Mouse (Mus musculus) embryonic fibroblast, embryonic 13.5 days (primary cell): Measurements from ENCODE around the gene Prdx6. TPM values are rescaled to one million over a fixed set of nuclear protein-coding genes. Genes with fewer than 3 reads are reported as not detected.
A peak's percentile ranks its signal among the peaks of the same experiment; 100 is the strongest.

Experiments used
- H3K27ac ChIP-seq: 2 replicates; pipeline ENCODE4 v1.5.1; 2012; ENCODE audit warnings: low read length, control low read depth, inconsistent platforms; ENCODE audit not compliant: insufficient read depth
- H3K4me1 ChIP-seq: 2 replicates; pipeline ENCODE4 v1.6.1; 2011; ENCODE audit warnings: low read length; ENCODE audit not compliant: control insufficient read depth, insufficient read depth
- H3K4me3 ChIP-seq: 2 replicates; pipeline ENCODE4 v1.5.1; 2011; ENCODE audit warnings: mild to moderate bottlenecking, control low read depth, low read length; ENCODE audit not compliant: insufficient read depth
- CTCF ChIP-seq: IDR thresholded peaks from 2 replicates; pipeline ENCODE4 v1.5.1; 2011; ENCODE audit warnings: mild to moderate bottlenecking, control low read depth, low read length, moderate library complexity, borderline replicate concordance; ENCODE audit not compliant: insufficient read depth
- POLR2A ChIP-seq: IDR thresholded peaks from 2 replicates; pipeline ENCODE4 v1.6.1; 2011; ENCODE audit warnings: low read depth, mild to moderate bottlenecking, control low read depth, low read length, moderate library complexity
- polyA plus RNA-seq: library from polyadenylated mRNA; stranded (reverse); fragments of >200 nt; gene quantifications from 2 replicates; pipeline ENCODE4 v1.2.4, GENCODE M21; 2011; ENCODE audit warnings: low read depth; ENCODE audit not compliant: missing spikeins, insufficient read length

Prdx6 gene
- polyA plus RNA-seq, 1 experiment: 160 TPM

DNA sequence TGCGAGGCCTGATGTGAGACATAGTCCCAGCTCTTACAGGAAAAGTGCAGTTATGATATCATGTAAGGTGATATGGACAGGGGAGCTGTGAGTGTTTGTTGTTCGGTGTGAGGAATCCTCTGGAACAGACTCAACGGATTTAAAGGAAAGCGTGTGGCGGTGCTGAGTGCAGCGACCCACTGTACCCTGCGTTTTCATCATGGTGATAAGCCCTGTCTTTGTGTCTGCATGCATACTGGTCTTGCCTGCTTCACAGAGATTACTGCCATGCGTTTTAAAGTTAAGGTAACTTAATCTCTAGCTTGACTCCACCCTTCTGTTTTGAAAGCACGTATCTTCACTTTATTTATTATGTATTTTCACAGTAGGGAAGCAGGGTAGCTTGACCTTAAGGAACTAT lies 1.3 kb upstream of the Prdx6 start:
- TF ChIP-seq CTCF (no peak), POLR2A (no peak)
- Histone ChIP-seq H3K27ac (no peak overlapping the region), H3K4me1 (peaks cover 6% of the 10 kb centered on the region; the same call in 1 of the 2 replicates), H3K4me3 (no peak overlapping the region)

GRCm38 (mm10) chr1:161251417-161252265 lies 622 bp upstream of the Prdx6 start:
- Histone ChIP-seq H3K27ac (peak overlapping the region; percentile 29; the same call in 1 of the 2 replicates), H3K4me3 (peak overlapping the region; percentile 19; the same call in 1 of the 2 replicates), H3K4me1 (peaks cover 11% of the 10 kb centered on the region)
- TF ChIP-seq POLR2A (no peak), CTCF (no peak)

DNA sequence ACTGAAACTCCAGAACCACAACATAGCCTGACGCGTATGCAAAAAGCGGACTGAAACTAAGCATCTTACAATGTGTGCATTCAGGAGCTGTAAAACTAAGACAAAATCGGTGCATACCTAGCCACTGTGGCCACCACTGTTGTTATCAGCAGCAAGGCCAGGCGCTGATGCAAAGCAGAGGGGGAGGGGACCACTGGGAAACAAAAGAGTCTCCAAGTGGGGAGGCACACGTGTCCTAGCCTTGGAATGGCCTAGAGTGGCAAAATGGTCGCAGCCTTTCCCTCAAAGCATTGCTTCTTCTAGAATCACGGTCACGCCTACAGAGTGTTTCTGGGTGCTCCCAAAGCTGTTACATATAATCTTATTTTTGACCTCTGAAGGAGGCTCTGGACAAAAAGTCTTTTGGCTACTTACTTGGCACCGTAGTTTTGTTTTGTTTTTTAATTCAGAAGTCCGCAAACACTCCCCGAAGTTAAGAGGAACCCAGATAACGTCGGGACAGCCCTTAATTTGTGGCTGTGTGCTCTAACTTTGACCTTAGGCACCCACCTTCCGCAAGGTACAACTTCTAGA lies 902 bp downstream of the Prdx6 start:
- Histone ChIP-seq H3K27ac (peak overlapping the region; percentile 70), H3K4me1 (peaks cover 11% of the 10 kb centered on the region), H3K4me3 (peak overlapping the region; percentile 90)
- peak; percentile 22; the same call in 1 of the 2 replicates for TF ChIP-seq POLR2A
- no peak for TF ChIP-seq CTCF

- TF ChIP-seq POLR2A (no peak), CTCF (no peak)
- H3K27ac ChIP-seq: peak overlapping the region; percentile 70
These were observed 1.6 kb downstream of the Prdx6 start for GRCm38 (mm10) chr1:161249442-161249841.

GRCm38 (mm10) chr1:161248685-161249084 lies 2.3 kb downstream of the Prdx6 start:
- H3K27ac ChIP-seq: peak overlapping the region; percentile 70
- no peak for TF ChIP-seq POLR2A
- no peak for TF ChIP-seq CTCF
- H3K4me1 ChIP-seq: peaks cover 11% of the 10 kb centered on the region
- H3K4me3 ChIP-seq: peak overlapping the region; percentile 90

More at GRCm38 (mm10) chr1:161249442-161249841, 1.6 kb downstream of the Prdx6 start:
- Histone ChIP-seq H3K4me1 (peaks cover 11% of the 10 kb centered on the region), H3K4me3 (peak overlapping the region; percentile 90)

GRCm38 (mm10) chr1:161247643-161248580 lies 3.1 kb downstream of the Prdx6 start:
- peak overlapping the region; percentile 70 for H3K27ac ChIP-seq
- TF ChIP-seq POLR2A: no peak
- no peak for TF ChIP-seq CTCF
- peaks cover 11% of the 10 kb centered on the region for H3K4me1 ChIP-seq
- peak overlapping the region; percentile 90 for H3K4me3 ChIP-seq

DNA sequence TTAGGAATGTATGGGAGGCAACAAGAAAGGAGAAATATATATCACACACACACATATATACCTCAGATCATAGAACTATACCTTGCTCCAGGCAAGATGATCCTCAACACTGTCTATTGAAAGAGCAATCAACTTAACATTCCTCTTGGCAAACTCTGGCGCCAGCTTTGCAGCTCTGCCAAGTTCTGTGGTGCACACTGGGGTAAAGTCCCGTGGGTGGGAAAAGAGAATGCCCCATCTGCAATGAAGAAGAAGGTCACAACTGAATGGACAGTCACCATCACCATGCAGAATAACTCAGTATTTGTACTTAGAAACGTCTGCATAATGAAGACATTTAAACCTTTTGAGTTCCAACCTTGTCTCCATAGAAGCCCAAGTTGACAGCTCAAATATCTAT lies 3.8 kb downstream of the Prdx6 start:
- H3K27ac ChIP-seq: no peak overlapping the region
- TF ChIP-seq CTCF (no peak), POLR2A (no peak)
- peaks cover 11% of the 10 kb centered on the region for H3K4me1 ChIP-seq
- H3K4me3 ChIP-seq: no peak overlapping the region

- Histone ChIP-seq H3K4me3 (no peak overlapping the region), H3K4me1 (no peaks in the 10 kb centered on the region), H3K27ac (no peak overlapping the region)
- no peak for TF ChIP-seq POLR2A
- no peak for TF ChIP-seq CTCF
These were observed 13.3 kb downstream of the Prdx6 start for GRCm38 (mm10) chr1:161237750-161238149.

DNA sequence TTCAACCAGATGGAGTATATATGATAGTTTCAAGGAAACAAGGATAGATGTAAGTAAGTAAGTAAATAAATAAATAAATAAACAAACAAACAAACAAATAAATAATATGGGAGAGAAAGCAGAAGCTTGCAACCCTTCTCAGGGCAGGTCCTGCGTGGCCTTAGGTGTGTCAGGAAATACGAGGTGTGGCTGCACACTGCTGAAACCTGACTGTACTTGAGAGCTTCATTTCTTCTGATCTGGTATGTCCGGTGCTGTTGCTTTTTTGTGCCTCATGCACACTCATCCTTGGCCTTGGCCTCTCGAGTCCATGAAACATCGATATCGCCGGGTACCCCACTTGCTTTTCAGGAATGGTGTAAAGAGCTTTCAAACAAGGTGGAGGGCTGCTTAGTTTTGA lies 13.7 kb downstream of the Prdx6 start:
- Histone ChIP-seq H3K27ac (no peak overlapping the region), H3K4me3 (no peak overlapping the region), H3K4me1 (no peaks in the 10 kb centered on the region)
- TF ChIP-seq CTCF (no peak), POLR2A (no peak)
